Mouse (Mus musculus) kidney, postnatal 0 days (tissue): ENCODE measurements around the gene Gm13124. TPM values are rescaled to one million over a fixed set of nuclear protein-coding genes. Genes with fewer than 3 reads are reported as not detected.
"Not testable (repeated sequence)": the region's sequence is repeated elsewhere in the genome, so short reads cannot be mapped to it uniquely, and the experiment has no call there.

Source experiments
- ATAC-seq: fragments of 200-750 bp; cut with Nextera tagmentation; replicated peaks from 2 replicates; pipeline ENCODE4 v1.8.0; 2017; ENCODE audit warnings: low read depth, moderate number of reproducible peaks, moderate TSS enrichment, moderate library complexity; ENCODE audit not compliant: low FRiP score
- DNase-seq: peaks from one replicate; pipeline ENCODE4 v3.0.0-alpha.2; 2016; ENCODE audit warnings: low spot score
- H3K27ac ChIP-seq: fragments of 300-500 bp; sonication (generic); 2 replicates; pipeline ENCODE4 v1.5.1; 2014; ENCODE audit warnings: mild to moderate bottlenecking
- H3K27me3 ChIP-seq: fragments of 300-500 bp; sonication (generic); 2 replicates; pipeline ENCODE4 v1.6.1; 2014; ENCODE audit warnings: low read length, mixed read lengths; ENCODE audit not compliant: insufficient read depth
- H3K36me3 ChIP-seq: fragments of 300-500 bp; sonication (generic); 2 replicates; pipeline ENCODE4 v1.6.1; 2014; ENCODE audit warnings: low read length, mixed read lengths; ENCODE audit not compliant: insufficient read depth
- H3K4me1 ChIP-seq: fragments of 300-500 bp; sonication (generic); replicated peaks from 2 replicates; pipeline ENCODE4 v1.6.1; 2014; ENCODE audit warnings: antibody characterized with exemption, low read length, mixed read lengths; ENCODE audit not compliant: insufficient read depth
- H3K4me2 ChIP-seq: fragments of 300-500 bp; sonication (generic); 2 replicates; pipeline ENCODE4 v1.6.1; 2014; ENCODE audit warnings: mild to moderate bottlenecking, low read length, moderate library complexity, mixed read lengths
- H3K4me3 ChIP-seq: fragments of 300-500 bp; sonication (generic); replicated peaks from 2 replicates; pipeline ENCODE4 v1.5.1; 2014; ENCODE audit warnings: low read depth, low read length
- H3K9ac ChIP-seq: fragments of 300-500 bp; sonication (generic); 2 replicates; pipeline ENCODE4 v1.6.1; 2014; ENCODE audit warnings: low read depth, low read length
- H3K9me3 ChIP-seq: fragments of 300-500 bp; sonication (generic); replicated peaks from 2 replicates; pipeline ENCODE4 v1.6.1; 2016; ENCODE audit warnings: low read length, inconsistent platforms, mixed read lengths
- CTCF ChIP-seq: IDR thresholded peaks from 2 replicates; pipeline ENCODE4 v1.5.1; 2016; ENCODE audit warnings: antibody characterized with exemption, low read depth, mild to moderate bottlenecking, moderate library complexity
- WGBS: fragments of 180-500 bp; shearing (Covaris S2); extraction: QIAGEN DNeasy Blood & Tissue Kit; methylation state at CpG from one replicate; pipeline ENCODE4 v1.1.7; 2014; 5-methylcytosine and 5-hydroxymethylcytosine counted together
- polyA plus RNA-seq: library from polyadenylated mRNA; unstranded; fragments of >200 nt; fragmentation: Nextera tagmentation; extraction: Ambion mirVana; gene quantifications from 2 replicates; pipeline ENCODE4 v1.2.1, GENCODE M21; 2015

Gm13124 gene
- polyA plus RNA-seq, result not detected in 2 replicates

- WGBS, result 71% methylated on average over 1 of the region's 1 CpGs
These were observed at the start of gene Gm13124 for GRCm38 (mm10) chr4:144565034-144565433. TSS of gene Gm13124 (minus strand) at chr4:144565134.

GRCm38 (mm10) chr4:144614586-144614985, 49.7 kb upstream of the Gm13124 start:
- H3K9ac ChIP-seq, result no peak overlapping the region
- no peaks in the 10 kb centered on the region for H3K36me3 ChIP-seq
- no peak overlapping the region for H3K4me2 ChIP-seq
- no peaks in the 10 kb centered on the region; the same call in 1 of the 2 replicates for H3K9me3 ChIP-seq
- DNase-seq, result no peak
- no peak for ATAC-seq
- no peak overlapping the region for H3K27ac ChIP-seq
- H3K27me3 ChIP-seq, result no peaks in the 10 kb centered on the region
- 63% methylated on average over 1 of the region's 1 CpGs for WGBS
- TF ChIP-seq CTCF, result no peak
- no peak overlapping the region for H3K4me3 ChIP-seq
- no peaks in the 10 kb centered on the region for H3K4me1 ChIP-seq

More at GRCm38 (mm10) chr4:144565034-144565433, at the start of gene Gm13124:
- no peaks in the 10 kb centered on the region for H3K4me1 ChIP-seq
- no peaks in the 10 kb centered on the region for H3K9me3 ChIP-seq
- no peak within 1 kb of the TSS for H3K27ac ChIP-seq
- DNase-seq (no peak), ATAC-seq (no peak)
- TF ChIP-seq CTCF, result no peak
- H3K9ac ChIP-seq, result no peak within 1 kb of the TSS
- H3K4me2 ChIP-seq, result no peak within 1 kb of the TSS
- no peaks in the 10 kb centered on the region for H3K27me3 ChIP-seq
- no peaks in the 10 kb centered on the region for H3K36me3 ChIP-seq
- H3K4me3 ChIP-seq, result no peak within 1 kb of the TSS

GRCm38 (mm10) chr4:144613407-144613806, 48.5 kb upstream of the Gm13124 start, which contains the start of gene Aadacl4:
TSS of gene Aadacl4 (plus strand) at chr4:144613707.
- H3K9ac ChIP-seq, result no peak within 1 kb of the TSS
- no peaks in the 10 kb centered on the region for H3K4me1 ChIP-seq
- ATAC-seq (no peak), DNase-seq (no peak)
- no peaks in the 10 kb centered on the region for H3K36me3 ChIP-seq
- no peaks in the 10 kb centered on the region for H3K27me3 ChIP-seq
- 50% methylated on average over 1 of the region's 1 CpGs for WGBS
- no peaks in the 10 kb centered on the region; the same call in 1 of the 2 replicates for H3K9me3 ChIP-seq
- TF ChIP-seq CTCF, result no peak
- H3K4me2 ChIP-seq, result no peak within 1 kb of the TSS
- no peak within 1 kb of the TSS for H3K27ac ChIP-seq
- no peak within 1 kb of the TSS for H3K4me3 ChIP-seq

- no peak for TF ChIP-seq CTCF
- H3K4me2 ChIP-seq, result no peak overlapping the region
- H3K27me3 ChIP-seq, result no peaks in the 10 kb centered on the region
- H3K4me1 ChIP-seq, result no peaks in the 10 kb centered on the region
- H3K4me3 ChIP-seq, result no peak overlapping the region
- H3K27ac ChIP-seq, result no peak overlapping the region
- DNase-seq (no peak), ATAC-seq (no peak)
- H3K9ac ChIP-seq, result no peak overlapping the region
- H3K36me3 ChIP-seq, result no peaks in the 10 kb centered on the region
- no peaks in the 10 kb centered on the region for H3K9me3 ChIP-seq
These were observed 27.9 kb upstream of the Gm13124 start for GRCm38 (mm10) chr4:144592790-144593189.

GRCm38 (mm10) chr4:144586207-144586606, 21.3 kb upstream of the Gm13124 start:
- H3K27ac ChIP-seq, H3K4me3 ChIP-seq, H3K4me1 ChIP-seq, H3K27me3 ChIP-seq, H3K9me3 ChIP-seq, DNase-seq, H3K36me3 ChIP-seq, H3K4me2 ChIP-seq, H3K9ac ChIP-seq, ATAC-seq: not testable (repeated sequence)
- 82% methylated on average over 11 of the region's 16 CpGs for WGBS

GRCm38 (mm10) chr4:144567752-144568151, 2.8 kb upstream of the Gm13124 start:
- no peaks in the 10 kb centered on the region for H3K36me3 ChIP-seq
- no peaks in the 10 kb centered on the region for H3K27me3 ChIP-seq
- no peak overlapping the region for H3K9ac ChIP-seq
- no peak overlapping the region for H3K4me2 ChIP-seq
- DNase-seq (no peak), ATAC-seq (no peak)
- no peak overlapping the region for H3K4me3 ChIP-seq
- no peaks in the 10 kb centered on the region for H3K4me1 ChIP-seq
- no peak for TF ChIP-seq CTCF
- H3K27ac ChIP-seq, result no peak overlapping the region
- no peaks in the 10 kb centered on the region for H3K9me3 ChIP-seq

DNA sequence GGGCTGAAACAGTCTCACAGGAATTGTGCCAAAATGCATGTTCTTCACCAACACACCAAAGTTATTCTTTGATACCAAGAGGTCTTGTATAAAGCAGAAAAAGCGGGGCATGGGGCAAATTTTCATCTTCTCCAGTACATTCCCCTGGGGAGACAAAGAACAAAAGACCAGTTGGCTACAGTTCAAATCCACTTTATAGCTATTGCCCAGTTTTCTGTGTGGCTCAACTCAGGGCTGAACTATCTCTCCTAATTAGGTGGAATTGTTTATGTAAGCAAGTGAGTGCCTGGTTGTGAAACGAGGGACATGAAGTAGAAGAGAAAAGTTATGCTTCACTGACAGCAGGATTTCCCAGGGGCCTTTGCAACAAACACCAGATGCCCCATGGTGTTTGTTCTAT, 3.7 kb downstream of the Gm13124 start:
- no peak overlapping the region for H3K27ac ChIP-seq
- TF ChIP-seq CTCF, result no peak
- no peak overlapping the region for H3K9ac ChIP-seq
- DNase-seq (no peak), ATAC-seq (no peak)
- H3K27me3 ChIP-seq, result no peaks in the 10 kb centered on the region
- H3K4me1 ChIP-seq, result no peaks in the 10 kb centered on the region
- 45% methylated on average over 2 of the region's 2 CpGs for WGBS
- no peaks in the 10 kb centered on the region for H3K36me3 ChIP-seq
- no peak overlapping the region for H3K4me3 ChIP-seq
- no peaks in the 10 kb centered on the region for H3K9me3 ChIP-seq
- no peak overlapping the region for H3K4me2 ChIP-seq
